Mouse (Mus musculus) activated CD4-positive, CD25-positive, alpha-beta regulatory T cell, adult 9 weeks (primary cell): Measurements from ENCODE around the gene B3gnt2. TPM values are rescaled to one million over a fixed set of nuclear protein-coding genes. Genes with fewer than 3 reads are reported as not detected.

Source experiments
- polyA plus RNA-seq: library from polyadenylated mRNA; unstranded; fragments of 100-300 nt; shearing (Covaris generic); gene quantifications from one replicate; pipeline ENCODE4 v1.2.1, GENCODE M21; 2017

B3gnt2 gene
- polyA plus RNA-seq, result 18.5 TPM

DNA sequence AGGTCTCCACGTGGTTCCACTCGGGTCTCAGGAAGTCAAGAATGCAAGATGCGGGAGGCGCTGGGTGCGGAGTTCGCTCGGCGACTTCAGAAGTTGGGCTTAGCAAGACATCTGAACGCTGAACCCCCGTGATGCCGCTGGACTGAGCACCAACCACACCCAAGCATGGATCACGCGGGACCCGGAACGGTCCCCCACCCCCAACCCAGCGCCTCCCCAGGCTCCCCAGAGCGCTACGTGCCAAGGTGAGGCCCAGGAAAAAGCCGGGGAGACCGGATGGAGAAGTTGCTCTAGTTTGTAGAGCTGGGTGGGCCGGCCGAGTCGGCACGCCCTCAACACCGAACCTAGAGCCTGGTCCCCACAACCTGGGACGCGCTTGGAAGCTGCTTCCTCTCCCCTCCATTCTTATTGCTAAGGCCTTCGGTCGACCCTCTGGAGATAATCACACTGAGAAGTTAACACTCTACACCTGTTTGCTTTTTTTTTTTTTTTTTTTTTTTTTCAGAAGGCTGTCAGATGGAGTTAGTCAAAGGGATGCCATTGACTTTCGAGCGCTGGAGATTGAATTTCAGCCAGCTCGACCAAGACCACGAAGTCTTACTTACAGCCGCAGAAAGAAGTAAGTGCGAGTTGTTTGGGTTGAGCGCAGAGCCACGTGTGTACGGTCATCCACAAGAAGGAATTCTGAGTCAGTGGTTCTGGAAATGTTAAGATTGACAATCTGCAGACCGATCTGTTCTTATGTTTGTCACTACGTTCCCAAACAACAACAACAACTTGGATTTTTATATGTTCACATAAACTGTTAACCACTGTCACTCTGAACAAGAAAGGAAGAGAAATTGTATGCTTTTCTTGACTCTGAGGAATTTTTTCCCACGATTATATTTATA is at the start of gene B3gnt2:
Gene B3gnt2 (minus strand): TSS at position 627 of the 893 bp plus-strand sequence.

Other genes starting within 250 kb of the B3gnt2 start
- gene Zrsr1, start 111.0 kb upstream of the B3gnt2 start, polyA plus RNA-seq, result 1.6 TPM
- gene Gm28048, start 121.1 kb upstream of the B3gnt2 start, polyA plus RNA-seq, result 27.9 TPM
- 117 TPM for gene Commd1, start 121.4 kb upstream of the B3gnt2 start, polyA plus RNA-seq
- gene Cct4, start 129.6 kb upstream of the B3gnt2 start, polyA plus RNA-seq, result 274 TPM
- gene Fam161a, start 146.6 kb upstream of the B3gnt2 start, polyA plus RNA-seq, result 3.1 TPM